Mouse (Mus musculus) ES-CJ7 (cell line): Measurements from ENCODE around the gene Actr3.
"Not testable (repeated sequence)": the region's sequence is repeated elsewhere in the genome, so short reads cannot be mapped to it uniquely, and the experiment has no call there.

ENCODE experiments used
- DNase-seq: peaks from one replicate; pipeline ENCODE4 v3.0.0; 2011; ENCODE audit warnings: low read depth, low spot score

The Actr3 gene

DNA sequence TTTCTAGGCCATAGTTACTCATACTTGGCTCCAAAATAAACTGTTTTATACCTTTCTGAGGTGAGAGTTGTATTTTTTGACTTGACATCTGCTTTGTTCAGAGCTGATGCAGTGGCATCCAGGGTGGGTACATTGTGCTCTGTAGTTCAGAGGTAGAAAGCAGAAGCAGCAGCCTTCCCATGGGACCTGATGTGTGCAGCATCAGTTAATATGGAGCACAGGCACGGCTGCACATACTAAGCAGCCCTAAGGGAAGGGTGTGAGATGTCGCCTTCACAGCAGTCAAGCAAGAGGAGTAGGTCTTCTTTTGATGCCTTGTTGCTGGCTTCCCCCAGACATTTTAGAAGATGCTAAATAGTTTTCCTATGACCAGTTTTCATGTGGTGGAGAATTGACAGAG lies 3.3 kb upstream of the Actr3 start:
- no peak for DNase-seq

DNA sequence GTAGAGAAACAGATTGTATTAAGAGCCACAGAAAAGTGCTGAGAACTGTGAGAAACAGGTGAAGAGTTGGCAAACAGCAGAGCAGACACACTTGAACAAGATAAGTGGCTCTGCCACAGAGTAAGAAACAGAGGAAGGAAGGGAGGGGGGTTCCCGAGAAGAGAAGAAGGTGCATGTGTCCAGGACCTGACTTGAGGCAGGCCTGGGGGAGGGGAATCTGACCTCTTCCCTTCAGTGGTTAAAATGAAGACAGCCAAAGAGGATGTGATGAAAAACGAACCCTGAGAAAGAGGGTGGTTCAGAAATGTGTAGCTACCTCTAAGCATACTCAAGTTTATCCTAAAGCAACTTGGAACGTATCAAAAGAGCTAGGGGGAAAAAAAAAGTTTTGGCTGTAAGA lies 2.4 kb upstream of the Actr3 start:
- DNase-seq, result no peak

DNA sequence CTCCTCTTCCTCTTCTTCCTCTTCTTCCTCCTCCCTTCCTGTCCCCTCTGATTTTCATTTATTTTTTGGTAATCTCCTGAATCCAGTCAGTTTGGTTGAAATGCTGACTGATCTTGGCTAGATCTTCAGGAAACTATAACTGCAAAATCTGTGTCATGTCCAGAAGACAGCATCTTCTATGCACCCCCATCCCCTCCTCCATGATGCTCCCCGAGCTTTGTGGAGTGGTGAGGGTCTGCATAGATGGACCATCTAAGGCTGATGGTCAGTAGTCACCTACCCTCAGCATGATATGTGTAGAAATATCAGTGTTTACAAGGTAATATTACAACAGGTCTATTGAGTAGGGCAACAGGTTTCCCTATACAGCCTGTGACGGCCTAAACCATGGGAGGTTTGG lies 1.6 kb upstream of the Actr3 start:
- DNase-seq, result no peak

DNA sequence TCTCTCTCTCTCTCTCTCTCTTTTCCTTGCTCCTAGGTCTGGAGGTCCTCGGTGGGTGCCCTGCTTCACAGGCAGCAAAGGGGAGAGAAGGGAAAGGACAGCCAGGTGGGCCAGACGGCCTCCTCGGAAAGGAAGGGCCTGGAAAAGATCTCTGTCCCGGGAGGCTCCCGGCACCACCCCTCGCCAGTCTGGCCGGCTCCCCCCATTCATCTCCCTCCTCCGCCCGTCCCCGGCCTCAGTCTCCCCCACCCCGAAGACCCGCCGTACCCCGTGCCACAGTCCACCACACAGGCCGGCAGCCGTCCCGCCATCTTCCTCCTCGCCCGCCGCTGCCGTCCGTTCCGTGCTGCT lies 534 bp downstream of the Actr3 start:
- DNase-seq, result no peak

DNA sequence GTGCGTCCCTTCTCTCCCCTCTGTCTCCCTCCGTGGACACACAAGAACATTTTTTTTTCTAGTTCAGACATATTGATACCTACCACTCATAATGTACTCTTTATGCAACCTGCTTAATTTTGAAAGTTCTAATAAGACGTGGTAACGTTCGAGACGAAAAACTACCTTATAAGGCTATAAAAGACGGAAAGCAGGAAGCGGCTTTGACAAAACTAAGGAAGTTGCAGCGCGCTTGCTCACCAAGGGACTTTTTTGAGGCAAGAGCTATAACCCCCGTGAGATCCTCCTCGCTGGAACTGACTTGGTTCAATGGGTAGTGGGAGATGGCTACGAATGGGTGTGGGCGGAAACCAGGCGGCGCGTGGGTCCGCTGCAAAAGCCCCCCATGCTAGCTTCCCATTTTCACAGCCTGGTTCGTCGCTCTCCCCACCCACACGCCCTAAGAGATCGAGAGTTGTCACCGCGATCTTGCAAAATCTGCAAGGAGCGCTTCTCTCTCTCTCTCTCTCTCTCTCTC lies 984 bp downstream of the Actr3 start:
- peak; percentile 71 for DNase-seq

DNA sequence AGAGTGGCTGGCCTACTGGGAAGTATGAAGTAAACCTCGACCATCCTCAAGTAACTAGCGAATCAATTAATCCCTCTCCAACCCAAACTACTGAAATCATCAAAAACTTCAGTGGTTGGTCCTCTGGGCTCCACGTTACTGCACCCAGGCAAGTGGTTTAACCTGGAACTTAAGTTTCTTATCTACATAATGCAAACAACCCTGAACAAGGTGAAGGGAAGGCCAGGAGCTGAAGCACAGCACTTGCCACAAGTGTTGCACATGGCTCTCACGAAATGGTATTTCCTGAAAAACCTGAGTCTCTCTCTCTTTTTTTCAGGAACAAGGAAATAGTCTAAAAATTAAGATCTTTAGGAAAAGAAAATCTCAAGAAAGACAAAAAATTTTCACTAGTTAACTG lies 4.2 kb downstream of the Actr3 start:
- DNase-seq, result no peak

DNA sequence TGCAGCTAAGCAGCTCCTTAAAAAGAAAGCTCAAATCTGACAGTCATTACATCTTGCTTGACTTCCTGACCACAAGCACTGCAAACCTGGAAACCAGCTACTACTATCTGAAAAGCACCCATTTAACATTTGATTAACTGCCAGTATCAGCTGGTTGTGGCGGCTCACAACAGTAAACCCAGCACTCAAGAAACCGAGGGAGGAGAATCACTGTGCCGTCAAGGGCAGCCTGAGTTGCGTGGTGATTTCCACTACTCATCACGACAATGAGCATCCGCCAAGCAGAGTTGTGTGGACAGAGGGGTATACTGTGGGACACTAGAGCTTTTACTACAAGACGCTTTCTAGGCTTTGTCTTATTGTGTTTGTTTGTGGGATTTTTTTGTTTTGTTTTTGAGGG lies 4.8 kb downstream of the Actr3 start:
- DNase-seq, result peak; percentile 53

DNA sequence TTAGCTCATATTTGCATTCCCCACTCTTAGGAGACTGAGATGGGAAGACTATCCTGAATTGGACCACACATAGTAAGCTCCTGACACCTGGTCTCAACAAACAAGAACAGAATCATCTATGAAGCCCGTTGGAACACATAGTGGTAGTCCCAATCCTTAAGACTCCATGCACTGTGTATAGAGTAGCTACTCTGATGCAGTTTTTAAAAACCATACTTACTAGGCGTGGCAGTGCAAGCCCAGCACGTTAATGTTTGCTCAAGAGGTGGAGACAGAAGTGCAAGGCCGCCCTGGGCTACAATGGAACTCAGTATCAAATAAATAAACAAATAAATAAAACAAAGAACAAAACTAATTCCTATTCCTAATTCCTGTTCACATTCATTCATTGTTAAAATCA lies 5.5 kb downstream of the Actr3 start:
- no peak for DNase-seq

DNA sequence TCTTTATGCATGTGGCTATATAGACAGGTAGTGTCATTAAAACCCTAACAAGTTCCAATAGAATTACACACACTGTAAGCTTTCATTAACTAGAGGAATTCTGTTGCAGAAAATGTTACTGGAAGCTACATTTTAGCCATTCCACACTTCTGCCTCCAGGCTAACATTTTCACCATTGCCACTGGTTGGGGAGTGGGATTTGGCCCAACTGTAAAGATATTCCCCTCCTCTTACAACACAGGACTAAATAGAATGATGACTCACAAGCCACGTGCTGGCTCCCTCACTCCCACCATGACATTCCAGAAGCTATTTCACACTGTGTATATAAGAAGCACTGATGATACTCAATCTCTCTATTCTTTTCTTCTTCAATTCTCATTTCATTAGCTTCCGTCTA lies 7.2 kb downstream of the Actr3 start:
- DNase-seq, result no peak

DNA sequence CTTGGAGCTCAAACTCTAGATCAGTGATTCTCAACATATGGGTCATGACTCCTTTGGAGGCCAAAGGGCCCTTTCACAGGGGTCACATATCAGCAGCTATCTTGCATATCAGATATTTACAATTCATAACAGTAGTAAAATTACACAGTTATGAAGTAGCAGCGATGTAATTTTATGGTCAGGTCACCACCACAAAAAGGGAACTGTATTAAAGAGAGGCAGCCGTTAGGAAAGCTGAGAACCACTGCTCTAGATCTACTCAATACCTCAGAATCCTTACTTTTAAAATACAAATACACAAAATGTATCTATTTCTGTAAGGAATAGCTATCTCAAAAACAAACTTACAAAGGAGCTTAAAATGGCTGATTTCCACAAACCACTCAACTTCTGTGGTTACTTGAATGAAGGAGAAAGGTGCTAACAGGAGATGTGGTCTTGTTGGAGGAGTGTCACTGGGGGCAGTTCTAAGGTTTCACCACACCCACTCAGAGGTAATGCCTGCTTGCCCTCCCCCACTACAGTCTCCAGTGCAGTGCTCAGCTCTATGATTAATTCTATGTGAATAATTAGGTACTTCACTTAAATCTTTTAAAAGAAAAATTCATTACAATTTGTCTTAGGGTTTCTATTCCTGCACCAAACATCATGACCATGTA lies 9.0 kb downstream of the Actr3 start:
- no peak for DNase-seq

DNA sequence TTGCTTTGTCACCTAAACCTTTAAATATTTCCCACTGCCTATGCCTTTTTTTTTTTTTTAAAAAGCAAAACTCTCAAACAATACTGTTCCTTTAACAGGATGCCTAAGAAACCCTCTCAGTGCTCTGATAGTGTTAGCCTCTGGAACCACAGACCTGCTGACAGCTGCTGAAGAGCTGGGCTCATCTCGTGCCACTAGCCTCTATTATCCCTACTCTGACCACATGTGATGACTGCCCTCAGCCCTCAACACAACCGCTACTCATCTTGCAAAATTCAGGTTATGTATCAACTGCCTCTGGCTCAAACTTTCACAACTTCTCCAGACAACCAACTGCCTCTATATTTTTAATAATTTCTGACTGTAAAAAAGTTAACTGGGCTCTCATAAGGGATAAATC lies 15.6 kb downstream of the Actr3 start:
- no peak for DNase-seq

DNA sequence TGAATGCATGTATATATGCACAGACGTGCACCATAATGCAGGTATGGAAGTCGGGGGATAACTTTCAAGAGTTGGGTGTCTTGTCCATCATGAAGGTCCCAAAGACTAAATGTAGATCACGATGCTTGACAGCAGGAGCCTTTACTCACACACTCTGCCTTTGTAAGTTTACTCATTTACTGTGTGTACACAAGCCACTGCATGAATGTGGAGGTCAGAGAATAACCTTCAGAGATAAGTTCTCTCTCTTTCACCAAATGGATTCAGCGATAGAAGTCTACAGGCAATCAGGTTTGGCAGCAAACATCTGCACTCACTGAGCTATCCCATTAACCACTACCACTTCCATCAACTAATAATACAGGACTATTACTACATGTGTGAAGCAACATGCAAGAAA lies 16.8 kb downstream of the Actr3 start:
- DNase-seq, result no peak

DNA sequence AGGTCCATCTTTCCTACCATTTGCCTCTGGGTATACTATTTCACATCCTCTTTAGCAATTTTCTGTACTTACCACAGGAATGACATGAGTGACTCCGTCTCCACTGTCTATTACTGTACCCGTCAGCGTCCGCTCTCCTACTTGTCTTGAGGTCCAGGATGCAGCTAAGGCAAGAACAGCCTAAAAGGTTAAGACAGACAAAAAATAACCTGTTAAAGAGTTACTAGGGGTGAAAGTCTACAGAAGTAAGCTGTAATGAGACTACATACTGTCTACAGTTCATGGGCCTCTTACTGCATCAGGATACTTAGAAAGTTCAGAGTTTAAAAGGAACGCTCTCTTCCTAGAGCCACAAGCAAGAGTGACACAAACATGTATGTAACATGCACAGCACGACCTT lies 28.3 kb downstream of the Actr3 start:
- no peak for DNase-seq

DNA sequence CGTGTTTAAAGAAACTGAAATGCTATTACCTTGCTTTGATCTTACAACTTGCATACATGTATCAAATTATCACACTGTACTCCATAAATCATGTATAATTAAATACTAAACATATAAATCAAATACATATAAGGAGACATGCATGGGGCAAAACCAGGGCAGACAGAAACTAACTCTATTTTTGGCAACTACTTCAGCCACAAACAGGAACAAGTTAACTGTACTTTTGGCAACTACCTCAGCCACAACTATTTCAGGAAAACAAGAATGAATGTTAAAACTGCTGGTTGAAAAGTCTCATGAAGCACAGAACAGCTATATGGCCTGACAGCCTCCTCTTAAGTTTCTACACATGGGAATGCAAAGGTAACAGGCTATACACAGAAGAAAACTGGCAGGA lies 40.1 kb downstream of the Actr3 start:
- DNase-seq, result no peak

DNA sequence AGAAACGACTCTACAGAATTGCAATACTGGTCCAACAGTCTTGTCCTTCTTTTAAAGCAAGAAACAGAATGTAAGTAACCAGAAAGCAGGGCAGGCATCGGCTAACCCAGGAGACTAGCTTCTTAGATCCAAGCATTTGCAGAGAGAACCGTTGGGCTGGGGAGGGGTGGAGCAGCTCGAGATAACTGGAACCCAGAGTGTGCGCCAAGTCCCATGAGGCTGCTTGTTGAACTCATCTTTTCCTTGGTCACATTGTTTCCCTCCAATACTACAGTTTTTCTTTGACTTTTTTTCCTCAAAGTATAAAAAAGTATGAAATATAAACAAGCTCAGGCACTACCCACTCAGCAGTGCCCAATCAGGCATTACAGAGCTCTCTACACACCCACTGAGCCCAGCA lies 42.2 kb downstream of the Actr3 start:
- DNase-seq, result not testable (repeated sequence)

DNA sequence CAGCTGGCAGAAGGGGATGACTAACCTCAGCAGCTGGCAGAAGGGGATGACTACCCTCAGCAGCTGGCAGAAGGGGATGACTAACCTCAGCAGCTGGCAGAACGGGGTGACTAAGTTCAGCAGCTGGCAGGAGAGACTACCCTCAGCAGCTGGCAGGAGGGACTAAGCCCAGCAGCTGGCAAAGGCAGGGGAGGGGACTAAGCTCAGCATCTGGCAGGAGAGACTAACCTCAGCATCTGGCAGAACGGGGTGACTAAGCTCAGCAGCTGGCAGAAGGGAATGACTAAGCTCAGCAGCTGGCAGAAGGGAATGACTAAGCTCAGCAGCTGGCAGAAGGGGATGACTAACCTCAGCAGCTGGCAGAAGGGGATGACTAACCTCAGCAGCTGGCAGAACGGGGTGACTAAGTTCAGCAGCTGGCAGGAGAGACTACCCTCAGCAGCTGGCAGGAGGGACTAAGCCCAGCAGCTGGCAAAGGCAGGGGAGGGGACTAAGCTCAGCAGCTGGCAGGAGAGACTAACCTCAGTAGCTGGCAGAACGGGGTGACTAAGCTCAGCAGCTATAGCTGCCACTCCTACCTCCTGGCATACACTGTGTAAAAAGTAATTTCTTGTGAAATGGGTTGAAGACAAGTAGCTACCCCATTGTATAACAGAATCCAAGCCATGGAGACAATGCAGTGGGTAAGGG lies 45.3 kb downstream of the Actr3 start:
- not testable (repeated sequence) for DNase-seq

DNA sequence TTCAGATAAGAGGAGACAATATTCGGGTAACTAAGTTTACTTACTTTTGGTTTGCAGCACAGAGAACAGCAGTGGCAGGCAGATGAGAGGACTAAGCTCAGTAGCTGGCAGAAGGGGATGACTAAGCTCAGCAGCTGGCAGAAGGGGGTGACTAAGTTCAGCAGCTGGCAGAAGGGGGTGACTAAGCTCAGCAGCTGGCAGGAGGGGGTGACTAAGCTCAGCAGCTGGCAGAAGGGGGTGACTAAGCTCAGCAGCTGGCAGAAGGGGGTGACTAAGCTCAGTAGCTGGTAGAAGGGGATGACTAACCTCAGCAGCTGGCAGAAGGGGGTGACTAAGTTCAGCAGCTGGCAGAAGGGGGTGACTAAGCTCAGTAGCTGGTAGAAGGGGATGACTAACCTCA lies 45.9 kb downstream of the Actr3 start:
- DNase-seq, result not testable (repeated sequence)

DNA sequence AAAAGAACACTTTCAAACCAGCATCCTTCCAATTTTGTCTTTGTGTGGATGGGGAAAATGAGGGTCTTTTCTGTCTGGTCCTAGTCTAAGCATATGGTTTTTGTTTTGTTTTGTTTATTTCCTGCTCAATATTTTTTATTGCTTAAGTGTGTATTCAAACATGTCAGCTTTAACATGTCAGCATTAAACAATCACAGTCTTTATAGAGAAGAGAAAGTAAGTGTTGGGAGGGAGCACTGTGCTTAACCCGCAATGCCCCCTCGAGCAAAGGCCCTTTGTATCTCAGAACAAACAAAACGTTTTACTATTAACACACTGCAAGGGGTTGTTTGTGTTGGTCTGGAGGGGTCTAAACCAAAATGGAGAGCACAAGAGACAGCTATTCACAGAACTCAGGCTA lies 47.2 kb downstream of the Actr3 start:
- no peak for DNase-seq

DNA sequence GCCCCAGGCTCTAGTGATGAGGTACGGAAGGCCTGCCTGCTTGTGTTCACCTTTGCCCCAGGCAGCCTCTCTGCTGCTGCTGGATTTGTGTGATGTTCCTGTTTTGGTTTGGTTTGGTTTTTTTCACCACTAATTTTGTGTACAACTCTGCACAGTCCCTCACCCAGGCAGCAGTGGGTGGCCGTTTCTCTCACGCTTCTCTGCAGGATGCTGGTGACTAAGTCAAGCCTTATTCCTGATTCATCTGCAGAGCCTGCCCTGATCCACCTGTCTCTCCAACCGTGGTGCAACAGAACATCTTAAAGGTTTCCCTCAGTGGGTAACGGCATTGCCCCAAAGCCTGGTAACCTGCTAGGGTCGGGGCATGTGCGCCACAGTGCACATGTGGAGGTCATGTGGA lies 49.3 kb downstream of the Actr3 start:
- no peak for DNase-seq

DNA sequence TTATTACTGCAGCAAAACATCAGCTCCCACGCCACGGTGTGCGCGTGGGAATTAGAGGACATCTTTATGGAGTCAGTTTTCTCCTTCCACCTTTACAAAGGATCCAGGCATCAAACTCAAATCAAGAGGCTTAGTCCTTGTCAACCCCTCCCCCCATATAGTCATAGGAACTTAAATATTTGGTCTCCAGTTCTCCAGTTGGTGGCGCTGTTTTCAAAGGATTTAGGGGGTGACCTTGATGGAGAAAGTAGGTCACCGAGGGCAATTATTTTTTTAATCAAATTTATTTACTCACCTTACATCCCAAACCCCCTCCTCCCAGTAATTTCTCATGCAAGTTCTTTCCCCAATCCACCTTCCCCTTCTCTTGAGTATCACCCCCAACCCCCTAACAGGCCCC lies 52.9 kb downstream of the Actr3 start:
- peak; percentile 38 for DNase-seq

DNA sequence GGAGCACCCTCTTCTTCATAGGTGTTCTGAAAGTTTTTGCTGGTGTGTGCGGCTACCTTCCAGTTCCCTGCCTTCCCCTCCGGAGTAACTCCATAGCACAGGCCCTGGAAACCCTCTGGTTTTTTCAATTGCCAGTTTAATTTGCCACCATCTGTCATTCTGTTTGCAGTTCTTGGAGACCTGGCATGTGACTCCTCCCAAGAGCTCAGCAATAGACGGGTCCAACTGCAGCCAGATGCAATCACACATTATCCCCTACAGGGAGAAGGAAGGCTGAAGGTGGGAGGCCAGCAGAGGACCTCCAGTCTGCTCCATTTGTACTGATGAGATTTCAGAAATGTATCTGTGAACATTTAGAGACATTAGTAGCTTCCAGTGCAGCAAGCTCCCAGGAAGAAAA lies 56.6 kb downstream of the Actr3 start:
- no peak for DNase-seq

DNA sequence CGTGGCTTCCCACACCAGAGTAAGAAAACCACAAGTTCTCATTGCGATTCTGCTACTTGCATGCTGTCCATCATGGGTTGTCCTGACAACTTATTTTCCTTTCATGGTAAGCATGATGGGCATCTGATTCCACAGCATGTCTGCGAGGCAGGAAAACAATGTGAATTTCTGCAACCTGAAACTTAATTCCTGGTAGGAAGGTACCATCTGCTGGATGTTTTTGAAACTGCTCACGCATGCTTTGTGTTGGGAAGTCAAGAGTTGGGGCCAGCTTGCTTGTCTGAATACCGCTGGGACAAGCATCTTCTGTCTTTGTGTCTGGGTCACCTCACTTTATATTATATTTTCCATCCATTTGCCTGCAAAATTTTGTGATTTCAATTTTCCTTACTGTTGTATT lies 62.7 kb downstream of the Actr3 start:
- no peak for DNase-seq

DNA sequence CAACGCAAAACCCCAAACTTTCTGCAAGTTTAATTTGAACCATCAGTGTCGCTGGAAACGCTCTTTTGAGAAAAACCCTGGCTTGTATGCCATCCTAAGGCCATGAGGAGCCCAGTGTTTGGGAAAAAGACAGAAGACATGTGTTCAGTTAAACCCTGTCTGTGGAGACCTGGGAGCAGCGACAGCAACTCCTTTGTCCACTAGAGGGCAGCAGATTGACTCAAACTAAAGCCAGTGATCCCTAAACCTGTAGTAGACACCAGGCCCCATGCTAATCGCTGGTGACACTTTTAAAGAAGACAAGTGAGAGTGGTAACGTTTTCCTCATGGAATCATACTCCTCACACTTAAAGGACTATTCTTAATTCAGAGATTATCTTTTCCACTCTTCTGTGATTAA lies 64.7 kb downstream of the Actr3 start:
- DNase-seq, result peak; percentile 86

DNA sequence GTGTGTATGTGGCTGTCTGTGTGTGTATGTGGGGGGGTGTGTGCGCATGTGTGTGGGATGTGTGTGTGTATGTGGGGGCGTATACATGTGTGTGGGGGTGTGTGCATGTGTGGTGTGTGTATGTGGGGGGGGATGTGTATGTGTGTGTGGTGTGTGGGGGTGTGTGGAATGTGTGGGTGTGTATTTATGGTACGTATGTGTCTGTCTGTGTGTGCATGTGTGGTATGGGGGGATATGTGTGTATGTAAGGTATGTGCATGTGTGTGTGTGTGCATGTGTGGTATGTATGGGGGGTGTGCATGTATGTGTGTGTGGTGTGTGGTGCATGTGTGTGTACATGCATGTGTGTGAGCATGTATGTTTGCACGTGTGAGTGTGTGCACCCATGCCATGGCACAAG lies 70.0 kb downstream of the Actr3 start:
- DNase-seq, result no peak
